Mouse (Mus musculus): ENCODE results near the gene Sbf2. TPM values are rescaled to one million over a fixed set of nuclear protein-coding genes. Genes with fewer than 3 reads are reported as not detected.
"Not testable (repeated sequence)": the region's sequence is repeated elsewhere in the genome, so short reads cannot be mapped to it uniquely, and the experiment has no call there.

The Sbf2 gene
- total and polyA plus RNA-seq, 2 experiments from 2014 or later: 21.3 to 64.6 TPM

GRCm38 (mm10) chr7:110402092-110402491 is 212.6 kb downstream of the Sbf2 start:
- 67% methylated on average over 1 of the region's 1 CpGs for WGBS
- no peak for DNase-seq (ENCODE audit: low spot score)

GRCm38 (mm10) chr7:110392576-110392975 is 222.1 kb downstream of the Sbf2 start:
- TF ChIP-seq CTCF (IDR thresholded peaks at IDR 0.05; ENCODE audit: low read depth) (no peak), EP300 (IDR thresholded peaks at IDR 0.05; ENCODE audit: low read depth) (no peak)
- Histone ChIP-seq H3K27me3 (ENCODE audit: control insufficient read depth, insufficient read depth, low read length) (no peaks in the 10 kb centered on the region), H3K4me2 (ENCODE audit: low read depth, low read length) (no peak overlapping the region), H3K4me3 (ENCODE audit: low read depth, low read length) (no peak overlapping the region), H3K27ac (ENCODE audit: low read depth) (no peak overlapping the region), H3K4me1 (ENCODE audit: control insufficient read depth, insufficient read depth) (no peaks in the 10 kb centered on the region), H3K36me3 (replicated peaks; ENCODE audit: control insufficient read depth, insufficient read depth, low read length) (peaks cover 9% of the 10 kb centered on the region; the same call in 1 of the 2 replicates), H3K9ac (replicated peaks; ENCODE audit: low read depth, low read length) (no peak overlapping the region), H3K9me3 (replicated peaks; ENCODE audit: control insufficient read depth, low read length) (no peaks in the 10 kb centered on the region)
- DNase-seq (ENCODE audit: low spot score): no peak
- ATAC-seq (ENCODE audit: insufficient read depth, low read depth): no peak
- 63% methylated on average over 6 of the region's 6 CpGs for WGBS

More at GRCm38 (mm10) chr7:110402092-110402491, 212.6 kb downstream of the Sbf2 start:
- Histone ChIP-seq H3K9ac (replicated peaks; ENCODE audit: low read depth, low read length) (no peak overlapping the region), H3K4me3 (ENCODE audit: low read depth, low read length) (no peak overlapping the region), H3K36me3 (replicated peaks; ENCODE audit: control insufficient read depth, insufficient read depth, low read length) (peaks cover 18% of the 10 kb centered on the region), H3K27me3 (ENCODE audit: control insufficient read depth, insufficient read depth, low read length) (no peaks in the 10 kb centered on the region), H3K27ac (ENCODE audit: low read depth) (no peak overlapping the region; the same call in 1 of the 2 replicates), H3K4me1 (ENCODE audit: control insufficient read depth, insufficient read depth) (no peaks in the 10 kb centered on the region), H3K9me3 (replicated peaks; ENCODE audit: control insufficient read depth, low read length) (no peaks in the 10 kb centered on the region), H3K4me2 (ENCODE audit: low read depth, low read length) (no peak overlapping the region)
- no peak for TF ChIP-seq CTCF (IDR thresholded peaks at IDR 0.05; ENCODE audit: low read depth)
- TF ChIP-seq EP300 (IDR thresholded peaks at IDR 0.05; ENCODE audit: low read depth): no peak
- ATAC-seq (ENCODE audit: insufficient read depth, low read depth): no peak

- H3K27ac ChIP-seq (ENCODE audit: low read depth): no peak overlapping the region
- ATAC-seq (ENCODE audit: insufficient read depth, low read depth): no peak
- no peaks in the 10 kb centered on the region for H3K27me3 ChIP-seq (ENCODE audit: control insufficient read depth, insufficient read depth, low read length)
- no peaks in the 10 kb centered on the region for H3K9me3 ChIP-seq (replicated peaks; ENCODE audit: control insufficient read depth, low read length)
- no peaks in the 10 kb centered on the region for H3K4me1 ChIP-seq (ENCODE audit: control insufficient read depth, insufficient read depth)
- peaks cover 4% of the 10 kb centered on the region; the same call in 1 of the 2 replicates for H3K36me3 ChIP-seq (replicated peaks; ENCODE audit: control insufficient read depth, insufficient read depth, low read length)
- WGBS: 68% methylated on average over 2 of the region's 2 CpGs
- H3K9ac ChIP-seq (replicated peaks; ENCODE audit: low read depth, low read length): no peak overlapping the region
- no peak for DNase-seq (ENCODE audit: low spot score)
- no peak overlapping the region for H3K4me2 ChIP-seq (ENCODE audit: low read depth, low read length)
- H3K4me3 ChIP-seq (ENCODE audit: low read depth, low read length): no peak overlapping the region
- TF ChIP-seq EP300 (IDR thresholded peaks at IDR 0.05; ENCODE audit: low read depth): no peak
- no peak for TF ChIP-seq CTCF (IDR thresholded peaks at IDR 0.05; ENCODE audit: low read depth)
Measured at GRCm38 (mm10) chr7:110391632-110392031, 223.1 kb downstream of the Sbf2 start.

DNA sequence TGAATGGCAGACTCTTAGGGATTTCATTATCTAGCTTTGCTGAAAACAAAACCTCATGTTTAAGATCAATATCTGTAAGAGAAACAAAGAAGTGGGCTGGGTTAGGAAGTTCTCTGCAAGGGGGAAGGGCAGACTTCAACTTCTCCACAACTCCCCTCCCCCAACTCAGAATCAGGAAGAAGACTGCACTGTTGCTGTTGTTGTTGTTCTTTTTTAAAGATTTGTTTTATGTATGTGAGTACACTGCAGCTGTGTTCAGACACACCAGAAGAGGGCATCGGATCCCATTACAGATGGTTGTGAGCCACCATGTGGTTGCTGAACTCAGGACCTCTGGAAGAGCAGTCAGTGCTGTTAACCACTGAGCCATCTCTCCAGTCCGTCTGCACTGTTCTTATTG is 225.8 kb downstream of the Sbf2 start:
- not testable (repeated sequence) for H3K27me3 ChIP-seq (ENCODE audit: control insufficient read depth, insufficient read depth, low read length); H3K4me2 ChIP-seq (ENCODE audit: low read depth, low read length); H3K9me3 ChIP-seq (replicated peaks; ENCODE audit: control insufficient read depth, low read length); H3K36me3 ChIP-seq (replicated peaks; ENCODE audit: control insufficient read depth, insufficient read depth, low read length); H3K4me1 ChIP-seq (ENCODE audit: control insufficient read depth, insufficient read depth); H3K9ac ChIP-seq (replicated peaks; ENCODE audit: low read depth, low read length); ATAC-seq (ENCODE audit: insufficient read depth, low read depth); DNase-seq (ENCODE audit: low spot score); H3K27ac ChIP-seq (ENCODE audit: low read depth); H3K4me3 ChIP-seq (ENCODE audit: low read depth, low read length)
- 66% methylated on average over 2 of the region's 2 CpGs for whole genome bisulfite sequencing

GRCm38 (mm10) chr7:110387565-110387964 is 227.2 kb downstream of the Sbf2 start:
- no peak overlapping the region for H3K9ac ChIP-seq (replicated peaks; ENCODE audit: low read depth, low read length)
- WGBS: 51% methylated on average over 2 of the region's 2 CpGs
- ATAC-seq (ENCODE audit: insufficient read depth, low read depth) (no peak), DNase-seq (ENCODE audit: low spot score) (no peak)
- no peak overlapping the region for H3K27ac ChIP-seq (ENCODE audit: low read depth)
- H3K4me1 ChIP-seq (ENCODE audit: control insufficient read depth, insufficient read depth): no peaks in the 10 kb centered on the region
- H3K36me3 ChIP-seq (replicated peaks; ENCODE audit: control insufficient read depth, insufficient read depth, low read length): no peaks in the 10 kb centered on the region
- H3K27me3 ChIP-seq (ENCODE audit: control insufficient read depth, insufficient read depth, low read length): no peaks in the 10 kb centered on the region
- no peaks in the 10 kb centered on the region for H3K9me3 ChIP-seq (replicated peaks; ENCODE audit: control insufficient read depth, low read length)
- no peak for TF ChIP-seq CTCF (IDR thresholded peaks at IDR 0.05; ENCODE audit: low read depth)
- no peak for TF ChIP-seq EP300 (IDR thresholded peaks at IDR 0.05; ENCODE audit: low read depth)
- H3K4me2 ChIP-seq (ENCODE audit: low read depth, low read length): no peak overlapping the region
- H3K4me3 ChIP-seq (ENCODE audit: low read depth, low read length): no peak overlapping the region

GRCm38 (mm10) chr7:110385482-110385881 is 229.2 kb downstream of the Sbf2 start:
- Histone ChIP-seq H3K4me1 (ENCODE audit: control insufficient read depth, insufficient read depth) (no peaks in the 10 kb centered on the region), H3K9me3 (replicated peaks; ENCODE audit: control insufficient read depth, low read length) (no peaks in the 10 kb centered on the region), H3K27me3 (ENCODE audit: control insufficient read depth, insufficient read depth, low read length) (no peaks in the 10 kb centered on the region), H3K27ac (ENCODE audit: low read depth) (no peak overlapping the region), H3K4me3 (ENCODE audit: low read depth, low read length) (no peak overlapping the region), H3K9ac (replicated peaks; ENCODE audit: low read depth, low read length) (no peak overlapping the region), H3K4me2 (ENCODE audit: low read depth, low read length) (no peak overlapping the region), H3K36me3 (replicated peaks; ENCODE audit: control insufficient read depth, insufficient read depth, low read length) (no peaks in the 10 kb centered on the region)
- TF ChIP-seq CTCF (IDR thresholded peaks at IDR 0.05; ENCODE audit: low read depth): no peak
- no peak for TF ChIP-seq EP300 (IDR thresholded peaks at IDR 0.05; ENCODE audit: low read depth)
- ATAC-seq (ENCODE audit: insufficient read depth, low read depth): no peak
- DNase-seq (ENCODE audit: low spot score): no peak
- WGBS: 92% methylated on average over 1 of the region's 1 CpGs

Measured in heart, postnatal 0 days (tissue).